Mouse (Mus musculus): ENCODE measurements around the gene Glis1.
"Not testable (repeated sequence)": the region's sequence is repeated elsewhere in the genome, so short reads cannot be mapped to it uniquely, and the experiment has no call there.

The Glis1 gene

DNA sequence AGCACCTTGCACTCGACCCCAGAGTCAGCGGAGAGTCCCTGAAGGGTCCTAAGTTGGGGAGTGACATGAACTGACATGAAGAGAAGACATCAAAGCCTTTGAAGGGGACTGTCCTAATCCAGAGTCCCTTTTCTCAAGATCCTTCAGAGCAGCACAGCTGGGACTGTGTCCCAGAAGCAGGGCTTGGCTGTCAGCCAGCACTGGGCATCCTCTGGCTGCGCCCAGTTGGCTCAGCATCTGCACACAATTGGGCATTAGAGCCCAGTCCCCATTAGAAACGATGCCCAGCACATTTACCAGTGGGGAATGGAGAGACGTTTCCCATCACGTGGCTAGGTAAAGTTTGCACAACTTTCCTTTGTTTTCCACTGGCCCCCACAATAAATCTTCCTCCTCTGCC lies 142.4 kb downstream of the Glis1 start:
- no peak for DNase-seq (ENCODE audit: low read depth, low spot score)

DNA sequence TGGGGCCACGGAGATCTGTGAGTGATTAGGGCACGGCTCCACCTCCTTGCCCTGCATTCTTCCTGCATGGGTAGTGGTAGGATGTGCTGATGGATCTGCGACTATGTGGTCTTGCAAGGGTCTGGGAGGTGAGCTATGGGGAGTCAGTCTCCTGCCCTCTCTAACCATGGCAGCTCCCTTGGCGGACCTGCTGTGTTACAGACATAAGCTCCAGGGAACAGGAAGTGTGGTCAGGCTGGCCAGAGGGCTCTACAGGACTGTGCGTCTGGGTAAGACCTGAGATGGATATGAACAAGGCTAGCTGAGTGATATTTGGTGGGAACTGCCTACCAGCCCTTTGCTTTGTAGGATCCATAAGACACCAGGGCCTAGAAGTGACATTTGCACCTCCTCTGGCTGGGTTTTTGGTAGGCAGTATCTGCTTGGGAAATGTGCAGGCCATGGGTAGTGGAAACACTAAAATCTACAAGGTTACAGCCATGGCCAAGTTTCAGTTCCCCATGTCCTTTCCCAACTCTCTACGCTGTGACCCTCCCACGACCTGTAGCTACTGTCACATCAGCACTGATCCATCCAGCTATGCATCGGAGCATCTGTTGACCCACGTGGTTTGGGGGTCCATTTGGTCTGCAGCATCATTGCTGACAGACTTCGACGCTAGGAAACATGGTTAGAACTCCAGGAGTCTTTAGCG lies 142.9 kb downstream of the Glis1 start:
- DNase-seq (ENCODE audit: low read depth, low spot score), result no peak

DNA sequence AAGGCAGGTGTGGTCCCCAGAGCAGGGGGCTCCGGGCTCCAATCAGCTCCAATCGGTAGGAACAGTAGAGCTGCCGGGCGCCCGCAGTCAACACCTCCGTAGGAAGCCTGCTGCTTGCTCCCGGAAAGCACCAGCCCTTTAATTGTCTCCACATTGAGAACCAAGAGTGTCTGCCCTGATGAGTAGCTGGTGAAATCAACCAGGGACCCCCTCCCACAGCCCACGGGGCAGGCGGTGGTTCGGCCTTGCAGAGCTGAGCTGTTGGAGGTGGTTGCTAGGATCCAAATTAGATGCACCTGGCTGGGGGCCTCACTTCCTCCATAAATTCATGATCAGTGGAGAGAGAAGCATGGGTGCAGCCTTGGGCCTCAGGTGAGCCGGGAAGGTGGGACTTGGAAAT lies 146.5 kb downstream of the Glis1 start:
- no peak for DNase-seq (ENCODE audit: low read depth, low spot score)

DNA sequence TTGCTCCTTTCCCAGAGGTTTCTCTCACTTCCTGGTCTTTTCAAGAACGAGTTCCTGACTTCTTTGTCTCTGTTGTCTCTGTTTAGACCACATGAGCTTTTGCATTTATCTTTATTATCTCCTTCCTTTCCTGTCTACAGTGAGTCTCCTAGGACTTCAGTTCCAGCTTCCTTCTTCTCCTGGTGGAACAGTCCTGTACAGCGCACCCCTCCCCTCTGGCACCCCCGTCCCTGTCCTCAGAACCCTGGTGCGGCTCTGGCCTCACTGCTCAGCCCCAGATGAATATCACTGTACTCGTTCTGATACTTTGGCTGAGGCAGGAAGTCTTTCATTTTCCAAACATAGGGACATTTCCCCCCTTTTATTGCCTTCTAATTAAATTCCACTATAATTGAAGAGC lies 152.0 kb downstream of the Glis1 start:
- DNase-seq (ENCODE audit: low read depth, low spot score), result no peak

DNA sequence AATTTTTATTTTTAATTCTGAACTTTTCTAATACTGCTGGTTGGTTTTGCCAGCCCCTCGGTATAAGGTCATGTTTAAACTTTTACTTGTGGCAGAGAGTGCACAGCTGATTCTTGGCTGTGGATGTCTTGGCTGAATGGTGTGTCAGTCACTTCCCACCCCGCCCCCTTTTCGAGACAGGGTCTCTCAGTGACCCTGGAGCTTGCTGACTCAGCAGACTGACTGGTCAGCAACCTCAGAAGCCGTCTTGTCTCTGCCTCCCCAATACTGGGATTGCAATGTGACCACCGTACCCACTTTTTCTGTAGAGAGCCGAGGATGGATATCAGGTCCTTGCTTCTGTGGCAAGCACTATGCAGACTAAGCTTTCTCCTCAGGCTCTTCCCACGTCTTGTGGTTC lies 154.2 kb downstream of the Glis1 start:
- no peak for DNase-seq (ENCODE audit: low read depth, low spot score)

DNA sequence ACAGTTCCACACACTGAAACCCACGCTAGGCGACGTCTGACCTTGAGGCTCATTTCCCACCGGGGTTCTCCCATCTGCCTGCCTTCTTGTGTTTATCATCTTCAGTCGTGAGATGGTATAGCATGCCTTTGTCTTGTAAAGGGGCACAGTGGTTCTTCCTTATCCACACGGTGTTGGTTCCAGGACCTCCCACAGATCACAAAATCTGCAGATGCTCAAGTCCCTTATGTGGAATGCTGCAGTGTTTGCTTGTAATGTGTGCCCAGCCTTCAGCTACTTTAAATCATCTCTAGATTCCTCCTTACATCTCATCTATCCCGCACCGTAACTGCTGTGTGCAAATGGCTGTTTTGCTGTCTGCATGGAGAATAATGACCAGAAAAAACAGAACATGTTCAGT lies 154.7 kb downstream of the Glis1 start:
- no peak for DNase-seq (ENCODE audit: low read depth, low spot score)

DNA sequence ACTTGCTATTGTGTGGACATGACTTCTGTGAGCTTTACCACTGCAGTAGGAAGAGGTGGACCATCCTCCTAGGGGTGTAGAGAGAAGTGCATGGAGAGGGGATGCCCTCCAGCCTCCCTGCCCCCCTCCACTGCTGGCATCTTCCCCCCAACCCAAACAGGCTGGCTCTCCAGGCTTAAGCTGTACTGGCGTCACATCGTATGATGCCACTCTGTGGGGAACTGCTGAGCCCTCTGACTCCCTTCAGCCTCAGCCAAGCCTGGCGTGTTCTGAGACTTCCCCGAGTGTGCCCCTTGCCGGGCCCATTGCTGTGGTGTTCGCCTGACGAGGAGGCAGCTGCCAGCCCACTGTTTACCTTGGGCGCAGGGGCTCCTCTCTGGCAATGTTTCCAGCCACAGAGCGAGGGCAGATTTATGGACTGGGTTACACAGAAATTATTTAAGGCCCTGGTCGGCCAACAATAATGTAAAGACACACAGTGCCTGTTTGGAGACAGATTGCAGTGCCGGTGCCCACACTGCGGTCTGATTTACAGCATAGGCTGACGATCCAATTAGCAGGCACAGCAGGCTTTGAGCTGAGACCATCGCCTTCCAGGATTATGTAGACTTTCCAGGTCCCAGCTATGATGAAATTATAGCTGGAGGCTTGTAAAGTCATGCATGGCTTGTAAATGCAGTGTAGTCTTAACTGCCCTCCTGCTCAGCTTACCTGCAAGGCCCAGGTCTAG lies 156.6 kb downstream of the Glis1 start:
- DNase-seq (ENCODE audit: low read depth, low spot score), result no peak

DNA sequence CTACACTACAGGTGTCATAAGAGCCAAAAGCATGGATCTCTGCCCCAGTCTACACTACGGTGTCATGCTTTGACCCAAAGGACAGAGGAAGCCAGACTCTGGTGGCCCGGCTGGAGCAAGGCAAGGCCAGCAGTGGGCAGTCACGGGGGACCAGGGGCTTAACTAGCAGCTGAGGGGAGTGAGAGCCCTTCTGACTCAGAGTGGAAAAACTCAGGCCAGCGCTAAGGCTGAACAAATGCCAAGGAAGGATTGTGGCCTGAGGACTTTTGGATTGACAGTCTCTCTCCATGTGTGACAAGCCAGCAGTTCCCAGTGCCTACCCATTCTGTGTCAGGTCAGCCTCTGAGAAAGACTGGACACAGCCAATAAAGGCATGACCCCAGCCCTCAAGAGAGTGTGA lies 159.0 kb downstream of the Glis1 start:
- DNase-seq (ENCODE audit: low read depth, low spot score), result no peak

DNA sequence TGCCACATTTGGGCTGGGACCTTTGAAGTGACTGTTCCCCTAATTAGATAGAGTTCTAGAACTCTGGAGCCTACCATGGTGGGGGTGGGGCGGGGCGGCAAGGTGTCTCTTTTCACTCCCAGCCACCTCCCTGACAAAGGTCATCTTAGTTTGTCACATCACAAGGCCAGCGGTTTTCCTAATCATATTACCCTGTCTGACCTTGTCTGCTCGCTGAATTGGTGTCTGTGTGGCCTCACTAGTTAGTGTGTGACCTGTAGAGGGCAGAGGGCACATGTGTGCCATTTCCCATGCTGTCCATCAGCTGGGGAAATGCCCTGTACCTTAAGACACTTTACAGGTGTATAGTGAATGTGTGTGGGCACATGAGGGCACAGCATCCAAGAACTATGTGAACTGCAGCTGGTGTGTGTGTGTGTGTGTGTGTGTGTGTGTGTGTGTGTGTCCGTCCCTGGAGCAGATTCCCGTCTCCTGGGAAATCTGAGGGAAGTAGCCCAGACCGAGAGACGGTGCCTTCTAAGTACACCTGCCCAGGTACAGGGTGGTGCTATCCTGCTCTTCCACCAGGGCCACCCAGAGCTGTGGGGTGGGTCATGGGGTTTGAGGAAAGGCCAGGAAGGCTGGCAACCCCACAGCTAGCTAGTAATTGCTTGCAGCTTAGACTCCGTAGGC lies 163.0 kb downstream of the Glis1 start:
- DNase-seq (ENCODE audit: low read depth, low spot score), result no peak

DNA sequence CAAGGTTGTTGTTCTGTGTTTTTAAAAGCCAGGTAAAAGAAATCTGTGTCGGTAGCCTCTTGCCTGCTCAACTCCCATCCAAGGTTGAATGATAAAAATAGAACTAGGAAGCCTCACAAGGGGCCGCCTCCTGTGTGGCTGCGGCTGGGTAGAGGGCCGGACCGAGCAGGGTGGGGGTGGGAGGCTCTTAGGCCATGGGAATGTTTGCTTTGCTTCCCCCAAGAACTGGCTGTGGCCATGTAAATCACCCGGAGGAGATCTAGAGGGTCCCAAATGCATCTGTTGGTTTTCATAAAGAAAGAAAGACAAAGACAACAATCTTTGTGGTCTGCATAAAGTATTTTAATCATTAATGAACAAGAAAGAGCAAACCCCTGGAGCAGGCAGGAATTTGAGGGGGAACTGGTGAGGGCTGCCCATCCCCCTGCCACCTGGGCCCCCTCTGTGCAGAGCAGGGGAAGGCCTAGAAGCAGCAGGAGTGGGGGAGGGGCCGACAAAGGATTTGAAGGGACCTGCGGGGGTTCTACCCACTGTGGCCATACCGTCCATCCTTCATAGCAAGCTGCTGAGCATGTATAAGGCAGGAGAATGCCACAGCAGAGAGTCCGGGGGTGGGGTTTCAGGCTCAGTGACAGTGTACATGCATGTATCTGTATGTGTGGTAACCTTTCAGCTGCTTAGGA lies 163.6 kb downstream of the Glis1 start:
- DNase-seq (ENCODE audit: low read depth, low spot score), result no peak

DNA sequence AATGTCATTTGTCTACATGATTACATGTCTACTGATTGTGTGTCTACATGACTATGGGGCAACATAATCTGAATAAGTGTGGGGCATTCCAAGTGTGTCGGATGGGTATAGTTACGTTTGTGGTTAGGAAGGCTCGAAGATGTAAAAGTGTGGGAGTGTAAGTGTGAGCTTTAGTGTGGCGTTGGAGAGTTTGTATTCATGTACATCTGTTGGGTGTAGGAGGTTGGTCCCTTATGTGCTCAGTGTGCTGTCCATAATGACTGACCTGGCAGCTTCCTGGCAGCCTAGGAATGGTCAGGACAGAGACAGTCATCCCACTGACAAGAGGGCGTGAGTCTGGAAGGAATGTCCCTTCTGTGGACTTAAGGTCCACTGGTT lies 164.2 kb downstream of the Glis1 start:
- DNase-seq (ENCODE audit: low read depth, low spot score), result not testable (repeated sequence)

DNA sequence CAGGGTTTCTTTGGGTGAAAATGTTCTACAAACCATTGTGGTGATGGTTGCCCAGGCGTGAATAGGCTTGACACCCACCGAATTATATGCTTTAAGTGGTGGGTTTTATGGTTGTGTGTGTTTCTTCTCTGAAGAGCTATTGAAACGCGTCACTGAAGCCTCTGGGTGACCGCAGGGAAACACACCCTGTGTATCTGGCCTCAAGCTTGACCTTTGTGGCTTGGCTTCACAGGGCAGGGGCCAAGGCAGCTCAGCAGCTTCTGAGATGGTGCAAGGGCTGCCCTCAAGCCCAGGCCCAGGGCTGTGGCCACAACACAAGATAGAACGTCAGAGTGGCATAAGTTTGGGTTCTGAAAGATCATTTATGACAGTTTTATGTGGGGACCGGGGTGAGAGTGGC lies 167.9 kb downstream of the Glis1 start:
- DNase-seq (ENCODE audit: low read depth, low spot score), result no peak

DNA sequence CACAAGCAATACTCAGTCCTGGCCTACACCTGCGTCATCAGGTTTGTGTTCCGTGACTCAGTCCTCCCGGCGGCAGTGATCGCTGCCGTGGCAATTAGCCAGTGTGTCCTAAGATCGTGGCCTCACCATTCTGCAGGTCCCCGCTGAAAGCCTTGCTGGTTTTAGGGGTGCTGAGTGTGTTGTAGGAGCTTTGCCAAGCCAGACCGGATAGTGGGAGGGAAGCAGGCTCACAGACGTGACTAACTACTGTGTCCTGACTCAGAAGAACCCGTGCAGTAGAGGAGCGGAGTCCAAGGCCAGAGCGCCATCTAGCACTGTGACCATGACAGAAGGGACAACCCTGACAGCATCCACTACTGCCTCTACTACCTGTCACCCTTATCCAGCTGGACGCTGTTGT lies 168.4 kb downstream of the Glis1 start:
- no peak for DNase-seq (ENCODE audit: low read depth, low spot score)

DNA sequence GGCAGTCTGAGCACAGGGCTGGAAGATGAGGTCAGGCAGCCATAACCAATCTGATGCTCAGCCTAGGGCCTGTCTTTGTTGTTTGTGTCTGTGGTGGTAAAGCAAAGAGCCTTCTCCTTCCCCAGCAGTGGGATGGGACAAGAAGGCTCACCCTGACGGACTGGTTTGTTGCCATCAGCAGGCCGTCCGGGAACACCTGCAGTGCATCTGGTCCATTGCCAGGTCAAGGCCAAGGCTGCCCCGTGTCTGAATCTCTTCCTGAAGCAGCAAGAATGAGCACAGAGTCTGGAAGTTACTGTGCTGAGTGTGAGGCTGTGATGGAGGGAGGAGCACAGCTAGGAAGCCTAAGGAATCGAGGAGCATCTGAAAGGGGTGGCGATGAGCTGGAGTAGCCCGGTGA lies 168.8 kb downstream of the Glis1 start:
- DNase-seq (ENCODE audit: low read depth, low spot score), result no peak

DNA sequence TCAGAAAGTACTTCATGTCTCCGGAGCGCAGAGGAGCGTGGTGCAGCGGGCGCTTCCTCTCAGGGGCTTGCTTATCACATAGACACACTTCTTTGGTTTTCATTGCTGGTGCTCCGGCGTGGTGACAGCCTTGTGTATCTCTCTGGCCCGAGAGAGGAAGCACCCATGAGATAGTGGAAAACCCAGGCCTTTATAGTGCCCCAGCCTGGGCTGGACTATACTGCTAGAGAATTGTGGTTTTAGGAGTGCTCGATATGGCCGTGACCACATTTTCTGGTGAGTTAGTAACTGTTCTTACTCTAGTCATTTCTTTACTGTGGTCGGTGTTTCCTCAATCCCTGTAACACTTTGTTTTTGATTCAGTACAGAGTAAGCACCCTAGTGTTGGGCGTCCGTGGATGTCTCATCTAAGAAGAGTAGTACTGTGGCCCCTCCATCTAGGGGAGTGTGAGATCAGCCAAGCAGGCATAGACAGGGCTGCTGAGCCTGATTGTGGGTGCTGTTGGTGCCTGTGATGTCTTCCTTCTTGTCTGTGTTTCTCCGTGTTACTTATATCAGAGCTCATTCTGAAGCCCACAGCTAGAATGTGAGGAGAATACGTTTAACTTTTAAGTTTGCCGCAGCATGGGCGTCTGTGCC lies 171.7 kb downstream of the Glis1 start:
- no peak for DNase-seq (ENCODE audit: low read depth, low spot score)

DNA sequence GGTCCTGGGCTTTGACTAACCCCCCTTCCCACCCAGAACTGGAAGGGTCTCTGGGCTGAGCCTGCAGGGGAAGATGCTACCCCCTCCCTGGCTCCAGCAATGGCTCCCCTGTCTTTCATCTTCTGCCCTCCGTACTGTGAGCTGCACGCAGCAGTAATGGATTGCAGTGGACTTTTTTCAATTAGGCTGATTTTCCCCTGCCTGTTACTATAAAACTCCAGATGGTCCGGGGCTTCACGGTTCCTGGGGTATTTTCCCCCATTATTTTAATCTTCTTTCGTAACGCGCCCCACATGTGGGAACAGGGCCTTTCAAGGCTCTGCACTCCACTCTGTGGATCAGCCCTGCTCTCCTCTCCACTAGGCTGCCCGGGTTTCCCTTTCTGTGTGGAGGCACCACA lies 175.4 kb downstream of the Glis1 start:
- no peak for DNase-seq (ENCODE audit: low read depth, low spot score)

DNA sequence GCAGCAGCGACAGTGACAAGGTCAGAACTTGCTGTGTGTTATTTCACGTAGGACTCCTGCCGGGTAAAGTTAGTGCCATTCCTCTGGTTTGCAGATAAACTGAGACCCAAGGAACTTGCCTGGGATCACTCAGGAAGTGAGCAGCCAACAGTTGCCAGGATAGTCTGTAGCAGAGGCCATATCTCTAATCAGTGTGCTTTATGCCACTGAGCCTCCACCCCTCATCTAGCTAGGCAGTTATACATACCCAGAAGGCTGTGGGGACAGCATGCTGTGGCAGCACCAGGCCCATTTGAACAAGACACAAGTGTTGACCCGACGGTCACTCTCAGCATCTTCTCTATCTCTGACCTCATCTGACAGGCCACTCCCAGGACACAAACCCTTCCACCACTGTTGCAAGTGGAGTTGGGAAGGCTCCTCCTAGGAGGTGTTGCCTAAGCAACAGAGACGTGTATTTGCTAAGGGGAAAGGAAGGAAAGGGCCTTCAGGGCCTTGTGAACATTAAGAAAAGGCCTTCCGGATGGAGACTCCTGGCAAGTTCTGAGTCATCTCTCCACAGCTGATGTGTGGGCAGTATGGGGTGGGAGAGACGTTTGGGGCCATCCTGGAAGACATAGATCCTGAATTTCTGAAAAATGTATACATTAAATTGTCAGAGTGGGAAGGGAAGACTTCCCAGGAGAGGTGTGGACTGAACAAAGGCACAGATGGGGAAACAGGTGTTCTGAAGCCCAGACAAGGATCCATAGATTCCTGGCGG lies 177.7 kb downstream of the Glis1 start:
- no peak for DNase-seq (ENCODE audit: low read depth, low spot score)

DNA sequence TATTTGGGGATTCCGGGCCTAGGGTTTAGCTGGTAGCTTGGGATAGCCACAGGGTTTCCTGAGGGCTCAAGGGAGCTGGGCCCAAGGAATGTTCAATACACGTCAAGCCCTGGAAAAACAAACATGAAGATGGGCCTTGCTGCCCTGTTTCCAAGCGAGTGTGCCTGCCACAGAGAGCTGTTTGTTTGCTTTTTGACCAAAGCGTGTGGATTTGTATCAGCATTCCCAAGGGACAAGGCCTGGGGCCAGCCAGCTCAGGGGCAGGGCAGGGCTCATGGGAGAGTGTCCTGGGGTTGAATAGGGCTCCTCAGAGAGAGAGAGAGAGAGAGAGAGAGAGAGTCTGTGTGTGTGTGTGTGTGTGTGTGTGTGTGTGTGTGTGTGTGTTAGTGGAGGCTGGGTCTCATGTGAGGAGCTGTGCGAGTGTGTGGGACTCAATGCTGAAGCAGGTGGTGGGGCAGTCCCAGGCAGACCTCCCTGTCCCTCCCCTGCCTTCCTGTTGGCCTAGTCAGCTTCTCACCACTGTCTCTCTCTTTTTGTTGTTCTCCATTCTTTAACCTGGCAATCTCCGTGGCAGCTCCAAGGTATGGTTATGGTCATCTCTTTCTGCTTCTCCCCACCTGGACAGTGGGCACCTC lies 183.3 kb downstream of the Glis1 start:
- DNase-seq (ENCODE audit: low read depth, low spot score), result no peak

DNA sequence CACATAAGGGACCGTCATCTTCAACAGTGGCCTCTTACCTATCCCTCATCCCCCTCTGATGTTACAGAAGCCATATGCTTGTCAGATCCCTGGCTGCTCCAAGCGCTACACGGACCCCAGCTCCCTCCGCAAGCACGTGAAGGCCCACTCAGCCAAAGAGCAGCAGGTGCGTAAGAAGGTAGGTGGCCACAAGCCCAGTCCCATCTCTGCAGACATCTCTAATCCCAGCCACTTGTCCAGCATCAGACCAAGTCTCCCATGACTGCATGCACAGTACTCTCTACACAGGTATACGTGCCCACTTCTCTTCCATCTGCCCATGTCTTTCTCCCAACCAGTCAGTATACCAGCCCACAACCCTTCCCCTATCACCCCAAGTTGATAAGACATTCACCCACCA lies 185.1 kb downstream of the Glis1 start:
- DNase-seq (ENCODE audit: low read depth, low spot score), result no peak

DNA sequence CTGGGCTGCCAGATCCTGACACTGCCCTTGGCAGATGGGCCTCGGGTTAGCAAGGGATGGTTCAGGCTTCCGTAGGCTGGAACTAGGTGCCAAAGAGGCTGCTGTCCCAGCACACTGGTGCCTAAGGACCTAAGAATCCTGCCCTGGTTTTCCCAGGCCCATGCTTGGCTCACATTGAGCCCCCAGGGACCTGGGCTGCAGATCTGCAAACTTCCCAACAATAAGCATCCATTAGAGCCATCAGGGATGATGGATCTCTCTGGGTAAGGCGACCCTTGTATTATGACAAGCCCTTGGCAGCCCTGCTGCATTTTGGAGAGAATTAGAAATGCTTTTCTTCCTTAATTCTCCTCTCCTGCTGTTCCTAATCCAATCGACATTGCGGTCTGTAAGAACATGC lies 187.0 kb downstream of the Glis1 start:
- no peak for DNase-seq (ENCODE audit: low read depth, low spot score)

DNA sequence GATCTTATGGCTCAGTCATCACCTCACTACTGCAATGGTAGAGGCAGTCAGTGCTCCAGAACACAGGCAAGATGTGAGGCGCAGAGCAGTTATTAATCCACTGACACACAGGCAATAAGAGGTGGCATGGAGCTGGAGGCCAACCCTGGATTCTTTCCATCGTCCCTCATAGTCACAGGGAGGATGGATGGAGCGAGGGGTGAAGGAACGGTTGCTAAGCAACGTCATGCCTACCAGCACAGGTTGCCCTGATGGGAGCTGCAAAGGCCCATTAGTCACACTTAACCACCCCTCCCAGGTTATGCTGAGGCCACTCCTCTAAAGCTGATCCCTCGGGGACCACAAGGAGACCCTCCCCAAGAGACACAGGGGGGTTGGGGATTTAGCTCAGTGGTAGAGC lies 187.9 kb downstream of the Glis1 start:
- DNase-seq (ENCODE audit: low read depth, low spot score), result no peak
